Mouse (Mus musculus): ENCODE results near the gene Tmem54. TPM values are rescaled to one million over a fixed set of nuclear protein-coding genes. Genes with fewer than 3 reads are reported as not detected.

Tmem54 gene
- polyA plus RNA-seq, 1 experiment from 2014 or later = not detected

GRCm38 (mm10) chr4:129113083-129113988, 8.0 kb downstream of the Tmem54 start:
- TF ChIP-seq CTCF (IDR thresholded peaks at IDR 0.05) = no peak
- POLR2A ChIA-PET = interaction anchor here (0.6 kb wide), 1 partner anchor 137 kb away, joined by 3 read pairs; no protein-coding TSS in a partner anchor
- CTCF ChIA-PET = no interaction called here
- no peaks in the 10 kb centered on the region for H3K27me3 ChIP-seq
- in situ Hi-C loops (cut with MboI; ENCODE audit: low pct_unique_long_range_greater_than_20kb) = loop anchor here (25.0 kb wide), 1 partner anchor 501 kb away; the partner anchor contains the start of genes Tlr12 and Zscan20
- DNase-seq (ENCODE audit: low read depth, low spot score) = no peak
- ATAC-seq = no peak

GRCm38 (mm10) chr4:129116703-129117102, 11.4 kb downstream of the Tmem54 start:
- no peak for ATAC-seq
- POLR2A ChIA-PET = no interaction called here
- peaks cover 9% of the 10 kb centered on the region for H3K27me3 ChIP-seq
- CTCF ChIA-PET = no interaction called here
- no peak for DNase-seq (ENCODE audit: low read depth, low spot score)
- no peak for TF ChIP-seq CTCF (IDR thresholded peaks at IDR 0.05)
- in situ Hi-C loops (cut with MboI; ENCODE audit: low pct_unique_long_range_greater_than_20kb) = loop anchor here (25.0 kb wide), 1 partner anchor 504 kb away; the partner anchor contains the start of genes Tlr12 and Zscan20

GRCm38 (mm10) chr4:129117720-129118510, 12.6 kb downstream of the Tmem54 start:
- in situ Hi-C loops (cut with MboI; ENCODE audit: low pct_unique_long_range_greater_than_20kb) = loop anchor here (25.0 kb wide), 1 partner anchor 506 kb away; the partner anchor contains the start of genes Tlr12 and Zscan20

GRCm38 (mm10) chr4:129119708-129120107, 14.4 kb downstream of the Tmem54 start:
- ATAC-seq (no peak), DNase-seq (ENCODE audit: low read depth, low spot score) (no peak)
- CTCF ChIA-PET = no interaction called here
- no peak for TF ChIP-seq CTCF (IDR thresholded peaks at IDR 0.05)
- POLR2A ChIA-PET = no interaction called here
- peaks cover 13% of the 10 kb centered on the region for H3K27me3 ChIP-seq
- in situ Hi-C loops (cut with MboI; ENCODE audit: low pct_unique_long_range_greater_than_20kb) = loop anchor here (25.0 kb wide), 1 partner anchor 507 kb away; the partner anchor contains the start of genes Tlr12 and Zscan20

More at GRCm38 (mm10) chr4:129117720-129118510, 12.6 kb downstream of the Tmem54 start:
- DNase-seq (ENCODE audit: low read depth, low spot score) (no peak), ATAC-seq (no peak)
- ChIA-PET CTCF (no interaction called here), POLR2A (no interaction called here)
- H3K27me3 ChIP-seq = peaks cover 9% of the 10 kb centered on the region
- no peak for TF ChIP-seq CTCF (IDR thresholded peaks at IDR 0.05)

GRCm38 (mm10) chr4:129120520-129121445, 15.4 kb downstream of the Tmem54 start:
- no peak for DNase-seq (ENCODE audit: low read depth, low spot score)
- in situ Hi-C loops (cut with MboI; ENCODE audit: low pct_unique_long_range_greater_than_20kb) = loop anchor here (25.0 kb wide), 1 partner anchor 508 kb away; the partner anchor contains the start of genes Tlr12 and Zscan20
- TF ChIP-seq CTCF (IDR thresholded peaks at IDR 0.05) = no peak
- ATAC-seq = peak; percentile 17
- CTCF ChIA-PET = no interaction called here
- POLR2A ChIA-PET = no interaction called here
- H3K27me3 ChIP-seq = peaks cover 23% of the 10 kb centered on the region

GRCm38 (mm10) chr4:129121569-129122086, 16.3 kb downstream of the Tmem54 start, which contains the start of gene Hpca:
Gene Hpca (minus strand): TSS chr4:129122036.
- in situ Hi-C loops (cut with MboI; ENCODE audit: low pct_unique_long_range_greater_than_20kb) = loop anchor here (25.0 kb wide), 1 partner anchor 509 kb away; the partner anchor contains the start of genes Tlr12 and Zscan20
- CTCF ChIA-PET = interaction anchor here (1.5 kb wide), 1 partner anchor 13 kb away, joined by 3 read pairs; no protein-coding TSS in a partner anchor
- no peak for ATAC-seq
- H3K27me3 ChIP-seq = peaks cover 24% of the 10 kb centered on the region
- no peak for TF ChIP-seq CTCF (IDR thresholded peaks at IDR 0.05)
- POLR2A ChIA-PET = no interaction called here
- DNase-seq (ENCODE audit: low read depth, low spot score) = no peak

GRCm38 (mm10) chr4:129122107-129122506, 16.8 kb downstream of the Tmem54 start:
- H3K27me3 ChIP-seq = peaks cover 24% of the 10 kb centered on the region
- DNase-seq (ENCODE audit: low read depth, low spot score) (no peak), ATAC-seq (no peak)
- ChIA-PET POLR2A (no interaction called here), CTCF (interaction anchor here (1.5 kb wide), 1 partner anchor 12 kb away, joined by 3 read pairs; no protein-coding TSS in a partner anchor)
- TF ChIP-seq CTCF (IDR thresholded peaks at IDR 0.05) = no peak
- in situ Hi-C loops (cut with MboI; ENCODE audit: low pct_unique_long_range_greater_than_20kb) = loop anchor here (25.0 kb wide), 1 partner anchor 510 kb away; the partner anchor contains the start of genes Tlr12 and Zscan20

- ATAC-seq = no peak
- CTCF ChIA-PET = interaction anchor here (1.5 kb wide), 1 partner anchor 12 kb away, joined by 3 read pairs; no protein-coding TSS in a partner anchor
- in situ Hi-C loops (cut with MboI; ENCODE audit: low pct_unique_long_range_greater_than_20kb) = loop anchor here (25.0 kb wide), 1 partner anchor 510 kb away; the partner anchor contains the start of genes Tlr12 and Zscan20
- no peak for TF ChIP-seq CTCF (IDR thresholded peaks at IDR 0.05)
- DNase-seq (ENCODE audit: low read depth, low spot score) = no peak
- peaks cover 24% of the 10 kb centered on the region for H3K27me3 ChIP-seq
- POLR2A ChIA-PET = no interaction called here
Observed at GRCm38 (mm10) chr4:129122719-129123118, 17.4 kb downstream of the Tmem54 start.

- peaks cover 24% of the 10 kb centered on the region for H3K27me3 ChIP-seq
- in situ Hi-C loops (cut with MboI; ENCODE audit: low pct_unique_long_range_greater_than_20kb) = loop anchor here (25.0 kb wide), 2 partner anchors 338 to 512 kb away; partner anchors contain the start of genes Bsdc1, Tlr12 and Zscan20
- POLR2A ChIA-PET = no interaction called here
- no peak for ATAC-seq
- CTCF ChIA-PET = interaction anchor here (1.3 kb wide), 1 partner anchor 151 kb away, joined by 3 read pairs; no protein-coding TSS in a partner anchor
- no peak for TF ChIP-seq CTCF (IDR thresholded peaks at IDR 0.05)
- no peak for DNase-seq (ENCODE audit: low read depth, low spot score)
Observed at GRCm38 (mm10) chr4:129124652-129125146, 19.4 kb downstream of the Tmem54 start.

All from Patski (cell line).